Mouse (Mus musculus) inflammation-experienced regulatory T-cells, adult 6 months (primary cell): ENCODE measurements around the gene Flrt1. TPM values are rescaled to one million over a fixed set of nuclear protein-coding genes. Genes with fewer than 3 reads are reported as not detected.
"Not testable (repeated sequence)": the region's sequence is repeated elsewhere in the genome, so short reads cannot be mapped to it uniquely, and the experiment has no call there.

ENCODE experiments used
- ATAC-seq: one replicate; pipeline ENCODE4 v1.8.0; 2017
- polyA plus RNA-seq, 3 experiments: library from polyadenylated mRNA; unstranded; fragments of 100-300 nt; shearing (Covaris generic); gene quantifications; one replicate each; pipeline ENCODE4 v1.2.1; 2017

Gene Flrt1
- polyA plus RNA-seq, 3 experiments from 2014 or later = 0.20 TPM; not detected in 2

- no peak for ATAC-seq
Observed at GRCm38 (mm10) chr19:7102039-7102438, 3.5 kb downstream of the Flrt1 start.

- ATAC-seq = no peak
Observed at GRCm38 (mm10) chr19:7099620-7100155, 5.8 kb downstream of the Flrt1 start.

GRCm38 (mm10) chr19:7092756-7093155, 12.8 kb downstream of the Flrt1 start:
- no peak for ATAC-seq

GRCm38 (mm10) chr19:7091448-7092050, 14.0 kb downstream of the Flrt1 start:
- ATAC-seq = no peak

GRCm38 (mm10) chr19:7090369-7091064, 15.0 kb downstream of the Flrt1 start:
- no peak for ATAC-seq

- ATAC-seq = no peak
Observed at GRCm38 (mm10) chr19:7089842-7090251, 15.7 kb downstream of the Flrt1 start.

GRCm38 (mm10) chr19:7089050-7089449, 16.5 kb downstream of the Flrt1 start:
- ATAC-seq = no peak

- no peak for ATAC-seq
Observed at GRCm38 (mm10) chr19:7088558-7088957, 17.0 kb downstream of the Flrt1 start.

GRCm38 (mm10) chr19:7084734-7085133, 20.8 kb downstream of the Flrt1 start:
- ATAC-seq = no peak

GRCm38 (mm10) chr19:7083035-7083794, 22.3 kb downstream of the Flrt1 start:
- no peak for ATAC-seq

GRCm38 (mm10) chr19:7081516-7082266, 23.8 kb downstream of the Flrt1 start:
- ATAC-seq = no peak

GRCm38 (mm10) chr19:7078271-7078670, 27.3 kb downstream of the Flrt1 start:
- no peak for ATAC-seq

- ATAC-seq = no peak
Observed at GRCm38 (mm10) chr19:7077666-7078065, 27.9 kb downstream of the Flrt1 start.

GRCm38 (mm10) chr19:7075336-7075735, 30.2 kb downstream of the Flrt1 start:
- not testable (repeated sequence) for ATAC-seq

- ATAC-seq = no peak
Observed at GRCm38 (mm10) chr19:7073997-7074781, 31.3 kb downstream of the Flrt1 start.

GRCm38 (mm10) chr19:7072221-7072620, 33.3 kb downstream of the Flrt1 start:
- no peak for ATAC-seq

- no peak for ATAC-seq
Observed at GRCm38 (mm10) chr19:7070775-7071174, 34.8 kb downstream of the Flrt1 start.

GRCm38 (mm10) chr19:7069781-7070763, 35.5 kb downstream of the Flrt1 start:
- no peak for ATAC-seq

GRCm38 (mm10) chr19:7068661-7069531, 36.6 kb downstream of the Flrt1 start:
- ATAC-seq = no peak
